Mouse (Mus musculus) megakaryocyte-erythroid progenitor cell, adult 5-6 weeks (primary cell): ENCODE results near the gene Tnfaip8l1. TPM values are rescaled to one million over a fixed set of nuclear protein-coding genes. Genes with fewer than 3 reads are reported as not detected.

Experiments
- ATAC-seq: replicated peaks from 2 replicates; pipeline ENCODE4 v1.8.0; 2016; ENCODE audit warnings: mild to moderate bottlenecking, inconsistent platforms; ENCODE audit not compliant: severe bottlenecking, poor library complexity, low FRiP score, low TSS enrichment
- total RNA-seq, 2 experiments: library from RNA; stranded (forward) in 1 of 2; stranded (reverse) in 1 of 2; fragments of 200-1000, 215-1000 nt in 1 of 2; fragments of >200 nt in 1 of 2; fragmentation: Nextera tagmentation in 1 of 2; gene quantifications; 2 replicates each; pipeline ENCODE4 v1.2.3; 2014 to 2017

The Tnfaip8l1 gene
- total RNA-seq, 2 experiments from 2014 or later, result 0.76 TPM; not detected in 1

- ATAC-seq, result no peak
Observed at GRCm38 (mm10) chr17:56171456-56171855, 9.2 kb downstream of the Tnfaip8l1 start.

- ATAC-seq, result no peak
Observed at GRCm38 (mm10) chr17:56171881-56172280, 9.6 kb downstream of the Tnfaip8l1 start.

DNA sequence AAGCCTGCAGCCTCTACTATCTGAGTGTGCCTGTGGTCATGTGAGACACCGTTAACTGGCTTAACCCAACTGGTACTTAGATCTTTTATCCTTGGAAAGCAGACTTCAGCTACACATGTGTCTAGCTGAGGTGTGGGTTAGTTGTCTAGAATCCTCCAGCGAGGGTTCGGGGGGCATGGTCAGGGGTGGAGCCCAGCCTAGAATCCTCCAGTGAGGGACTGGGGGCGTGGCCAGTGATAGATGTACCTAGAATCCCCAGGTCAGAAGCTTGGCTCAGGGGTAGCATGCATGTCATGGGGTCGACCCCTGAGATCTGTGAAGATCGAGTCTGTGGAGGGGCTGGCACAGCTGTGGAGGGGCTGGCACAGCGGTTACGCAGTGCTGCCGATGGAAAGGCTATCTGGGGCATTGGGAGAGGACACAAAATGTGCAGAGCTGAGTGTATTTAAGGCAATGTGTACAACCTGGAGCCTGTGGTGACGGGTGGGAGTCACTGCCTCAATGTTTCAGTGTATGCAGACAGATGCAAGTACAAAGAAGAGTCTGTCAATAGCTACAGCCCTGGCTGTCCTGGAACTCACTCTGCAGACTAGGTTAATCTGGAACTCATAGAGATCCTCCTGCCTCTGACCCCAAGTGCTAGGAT, 11.2 kb downstream of the Tnfaip8l1 start:
- no peak for ATAC-seq

DNA sequence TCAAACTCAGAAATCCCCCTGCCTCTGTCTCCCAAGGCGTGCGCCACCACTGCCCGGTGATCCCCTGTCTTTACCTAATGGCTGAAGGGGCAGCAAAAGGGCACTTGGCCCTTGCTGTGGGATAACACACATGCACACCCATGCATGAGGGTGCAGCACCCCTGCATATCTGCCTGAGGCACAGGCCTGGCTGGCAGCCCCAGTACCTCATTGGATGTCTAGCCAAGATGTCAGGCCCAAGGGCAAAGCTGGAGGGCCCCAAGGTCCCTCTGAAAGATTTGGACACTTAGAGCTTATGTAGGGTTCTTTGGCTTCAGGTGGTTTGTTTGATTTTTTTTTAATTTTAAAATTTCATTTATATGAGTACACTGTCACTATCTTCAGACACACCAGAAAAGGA, 13.1 kb downstream of the Tnfaip8l1 start:
- ATAC-seq, result no peak

- peak; percentile 53 for ATAC-seq
Observed at GRCm38 (mm10) chr17:56182975-56183657, 20.8 kb downstream of the Tnfaip8l1 start.

GRCm38 (mm10) chr17:56183658-56184103, 21.4 kb downstream of the Tnfaip8l1 start, which contains the start of gene Mydgf:
TSS of gene Mydgf (minus strand) at chr17:56183920.
- ATAC-seq, result peak; percentile 96

DNA sequence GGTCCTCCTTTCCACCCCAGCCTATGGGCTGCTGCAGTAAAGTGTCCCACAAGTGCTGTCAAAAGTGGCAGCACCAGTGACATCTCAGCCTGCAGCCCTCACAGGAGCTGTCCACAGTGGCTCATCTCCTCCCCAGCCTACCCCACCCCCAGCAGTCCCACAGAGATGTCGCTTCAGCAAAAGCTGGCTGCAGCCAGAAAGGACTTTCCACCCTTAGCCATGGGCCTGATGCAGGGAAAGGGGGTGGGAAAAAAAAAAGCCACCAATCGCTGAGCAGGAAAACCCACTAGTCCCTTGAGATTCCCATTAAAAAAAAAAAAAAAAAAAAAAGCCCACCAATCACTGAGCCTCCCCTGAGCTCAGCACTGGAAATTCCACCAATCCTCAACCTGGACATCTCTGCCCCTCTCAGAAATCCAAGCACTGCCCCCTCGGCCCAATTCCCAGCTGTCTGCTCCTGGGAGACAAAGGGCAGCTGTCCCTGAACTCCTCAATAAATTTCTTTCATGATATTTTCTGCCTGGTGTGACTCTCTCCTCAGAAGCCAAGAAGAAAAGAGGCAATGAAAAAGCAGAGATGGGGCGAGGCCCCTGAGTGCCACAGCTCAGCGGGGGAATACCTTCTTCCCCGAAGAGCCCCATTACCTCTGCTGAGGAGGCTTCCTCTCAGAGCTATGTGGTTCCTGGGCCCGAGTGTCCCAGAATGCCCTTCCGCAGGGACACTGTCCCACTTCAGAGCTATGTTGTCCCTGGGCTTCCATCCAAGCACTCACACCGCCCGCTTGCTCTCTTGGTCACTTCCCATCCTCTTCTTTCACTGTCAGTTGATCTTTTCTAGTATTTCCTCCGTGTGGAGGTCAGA, 23.2 kb downstream of the Tnfaip8l1 start:
- ATAC-seq, result no peak

GRCm38 (mm10) chr17:56191266-56191665, 29.0 kb downstream of the Tnfaip8l1 start:
- ATAC-seq, result no peak

GRCm38 (mm10) chr17:56194357-56194756, 32.1 kb downstream of the Tnfaip8l1 start:
- no peak for ATAC-seq

DNA sequence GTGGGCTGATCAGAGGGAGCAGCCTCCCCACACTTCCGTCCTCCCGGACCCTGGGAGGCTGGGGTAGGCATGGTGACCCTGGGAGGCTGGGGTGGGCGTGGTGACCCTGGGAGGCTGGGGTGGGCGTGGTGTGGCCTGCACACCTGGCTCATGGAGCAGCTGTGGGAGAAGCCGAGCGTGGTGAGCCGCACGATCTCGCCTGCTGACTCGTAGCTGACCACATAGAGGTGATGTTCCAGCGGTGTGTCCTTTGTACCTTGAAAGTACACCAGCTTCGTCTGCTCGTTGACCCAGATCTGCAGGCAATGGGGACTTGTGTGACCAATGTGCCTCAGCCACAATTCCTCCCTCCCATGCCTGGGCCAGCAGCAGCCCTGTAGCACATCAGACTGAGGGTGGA, 32.5 kb downstream of the Tnfaip8l1 start:
- ATAC-seq, result no peak

- ATAC-seq, result peak; percentile 48
Observed at GRCm38 (mm10) chr17:56196860-56197259, 34.6 kb downstream of the Tnfaip8l1 start.

DNA sequence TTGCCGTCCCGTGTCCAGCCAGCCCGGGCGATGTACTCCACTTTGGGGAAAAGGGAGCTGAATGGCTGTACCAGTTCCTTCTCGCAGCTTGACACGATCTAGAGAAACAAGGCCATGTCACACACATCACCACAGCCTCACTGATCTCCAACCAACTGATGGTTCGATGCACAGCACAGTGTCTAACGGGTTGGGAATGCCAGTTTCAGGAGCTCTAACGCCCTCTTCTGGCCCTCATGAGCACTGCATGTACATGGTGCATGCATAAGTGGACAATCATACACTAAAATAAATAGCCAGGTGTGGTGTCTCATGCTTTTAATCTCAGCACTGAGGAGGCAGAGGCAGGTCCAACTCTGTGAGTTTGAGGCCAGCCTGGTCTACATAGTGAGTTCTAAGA, 38.3 kb downstream of the Tnfaip8l1 start:
- ATAC-seq, result no peak

DNA sequence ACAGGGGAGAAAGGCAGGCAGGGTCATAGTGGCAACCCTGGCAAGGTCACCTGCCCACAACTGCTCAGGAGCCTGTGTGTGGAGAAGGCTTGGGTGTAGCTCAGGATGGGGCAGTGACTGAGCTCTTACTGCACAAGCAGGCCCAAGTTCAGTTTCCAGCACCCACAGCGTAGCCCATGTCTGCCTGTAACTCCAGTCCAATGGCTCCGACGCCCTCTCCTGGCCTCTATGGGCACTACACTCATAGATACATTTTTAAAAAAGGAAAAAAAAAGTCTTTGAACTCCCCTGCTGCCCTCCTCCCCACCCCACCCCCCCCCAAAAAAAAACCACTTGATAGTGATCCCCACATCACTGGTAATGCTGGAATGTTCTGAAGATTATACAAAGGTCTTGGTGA, 39.4 kb downstream of the Tnfaip8l1 start:
- ATAC-seq, result no peak

- no peak for ATAC-seq
Observed at GRCm38 (mm10) chr17:56202476-56202875, 40.2 kb downstream of the Tnfaip8l1 start.

GRCm38 (mm10) chr17:56203729-56204128, 41.5 kb downstream of the Tnfaip8l1 start:
- no peak for ATAC-seq

DNA sequence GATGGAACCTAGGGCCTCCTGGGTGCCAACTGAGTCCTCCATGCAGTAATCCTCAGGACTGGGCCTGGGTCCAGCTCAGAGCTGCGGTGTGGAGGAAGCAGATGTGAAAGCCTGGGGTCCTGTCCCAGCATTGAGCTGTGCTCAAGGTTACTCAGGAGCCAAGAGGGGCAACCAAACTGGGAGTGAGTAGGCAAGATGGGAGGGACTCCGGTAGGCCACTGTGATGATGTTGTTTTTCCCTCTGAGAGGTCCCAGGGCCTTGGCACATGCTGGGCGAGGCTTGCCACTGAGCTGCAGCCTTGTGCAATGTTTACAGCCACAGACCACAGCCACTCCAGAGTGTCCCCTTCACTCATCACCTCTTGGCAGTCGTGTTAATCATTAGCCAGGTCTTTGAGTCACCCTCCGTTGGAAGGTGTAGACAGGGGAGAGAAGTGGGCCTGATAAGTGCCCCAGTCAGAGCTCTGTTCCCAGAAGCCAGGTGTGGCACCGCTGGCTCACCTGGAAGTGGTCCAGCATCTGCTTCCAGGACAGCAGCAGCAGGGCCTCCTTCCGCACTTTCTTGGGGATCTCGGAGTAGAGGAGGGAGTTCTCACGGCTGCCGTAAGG, 44.1 kb downstream of the Tnfaip8l1 start:
- ATAC-seq, result no peak

DNA sequence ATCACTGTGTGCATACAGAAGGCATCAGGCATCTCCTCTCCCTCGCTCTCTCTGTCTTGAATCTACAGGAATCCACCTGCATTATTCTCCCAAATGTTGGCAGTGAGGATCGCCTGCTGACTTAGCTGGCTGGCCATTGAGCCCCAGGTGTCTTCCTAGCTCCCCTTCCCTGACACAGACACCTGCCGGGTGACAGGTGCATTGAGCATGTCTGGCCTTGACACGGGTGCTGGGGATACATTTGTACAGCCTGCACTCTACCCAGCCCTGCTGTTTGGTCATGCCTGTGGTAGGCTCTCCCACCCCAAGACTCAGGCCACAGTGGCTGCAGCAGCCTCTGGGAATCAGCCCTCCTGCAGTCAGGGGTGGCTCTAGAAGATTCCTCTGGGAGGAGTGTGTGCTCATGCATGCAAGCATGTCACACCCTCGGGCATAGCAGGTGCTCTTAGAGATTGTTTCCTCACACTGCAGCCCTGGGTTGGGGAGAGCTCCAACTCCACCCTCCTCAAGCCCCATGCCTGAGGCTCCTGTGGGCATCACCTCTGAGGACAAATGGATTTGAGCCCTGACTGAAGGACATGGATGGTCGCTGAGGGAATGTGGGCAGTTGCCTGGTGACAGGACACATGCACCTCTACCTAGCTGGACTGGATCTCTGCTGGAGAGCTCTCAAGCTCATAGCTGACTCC, 44.9 kb downstream of the Tnfaip8l1 start:
- no peak for ATAC-seq

DNA sequence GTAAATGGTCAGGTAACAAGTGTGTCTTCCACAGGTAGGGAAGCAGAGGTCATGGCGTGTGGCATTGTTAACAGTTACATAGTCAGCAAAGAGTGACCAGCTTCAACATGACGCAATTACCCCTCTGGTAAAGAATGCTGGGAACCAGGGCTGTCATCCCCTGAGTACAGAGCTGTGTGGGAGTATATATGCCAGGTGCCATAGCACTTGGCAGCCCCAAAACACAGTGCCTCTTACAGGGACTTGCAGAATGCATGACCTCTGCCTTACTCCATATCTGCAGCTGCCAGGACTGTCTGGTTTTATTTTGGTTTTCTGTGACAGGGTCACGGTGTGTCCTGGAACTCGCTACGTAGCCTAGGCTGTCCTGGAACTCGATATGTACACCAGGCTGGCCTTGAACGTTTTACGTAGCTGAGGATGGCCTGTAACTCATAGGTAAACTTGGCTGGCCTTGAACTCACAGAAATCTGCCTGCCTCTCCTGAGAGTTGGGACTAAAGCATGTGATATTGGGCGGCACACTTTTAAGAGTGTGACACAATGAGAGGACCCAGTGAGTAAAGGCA, 45.8 kb downstream of the Tnfaip8l1 start:
- no peak for ATAC-seq

GRCm38 (mm10) chr17:56208821-56209220, 46.5 kb downstream of the Tnfaip8l1 start:
- no peak for ATAC-seq
